Mouse (Mus musculus) skeletal muscle tissue, adult 2 months (tissue): ENCODE data around the gene Vmn2r74.

Experiments used
- DNase-seq: peaks from one replicate; pipeline ENCODE4 v3.0.0-alpha.2; 2012; ENCODE audit warnings: low read depth, low spot score

The Vmn2r74 gene

GRCm38 (mm10) chr7:85961529-85961928 is at the start of gene Vmn2r74:
Vmn2r74 (minus strand) TSS chr7:85961629.
- no peak for DNase-seq

GRCm38 (mm10) chr7:86007533-86007932 is 46.1 kb upstream of the Vmn2r74 start:
- no peak for DNase-seq
